Mouse (Mus musculus): Measurements from ENCODE around the gene Rgl1. TPM values are rescaled to one million over a fixed set of nuclear protein-coding genes. Genes with fewer than 3 reads are reported as not detected.
"Not testable (repeated sequence)": the region's sequence is repeated elsewhere in the genome, so short reads cannot be mapped to it uniquely, and the experiment has no call there.

Gene Rgl1
- polyA plus RNA-seq, 1 experiment from 2014 or later, result 9.8 TPM

DNA sequence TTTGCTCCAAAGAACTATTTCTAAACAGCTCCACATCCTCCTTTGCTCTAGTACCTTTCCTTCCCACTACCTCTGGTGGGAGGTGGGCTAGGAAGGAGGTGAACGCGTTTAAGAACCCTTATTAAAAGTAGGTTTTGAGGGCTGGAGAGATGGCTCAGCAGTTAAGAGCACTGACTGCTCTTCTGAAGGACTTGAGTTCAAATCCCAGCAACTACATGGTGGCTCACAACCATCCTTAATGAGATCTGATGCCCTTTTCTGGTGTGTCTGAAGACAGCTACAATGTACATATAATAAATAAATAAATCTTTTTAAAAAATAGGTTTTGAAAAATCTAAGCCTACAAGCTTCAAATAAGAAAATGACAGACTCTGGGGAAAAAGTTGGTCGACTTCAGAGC is 19.3 kb upstream of the Rgl1 start:
- not testable (repeated sequence) for DNase-seq (ENCODE audit: low spot score)

DNA sequence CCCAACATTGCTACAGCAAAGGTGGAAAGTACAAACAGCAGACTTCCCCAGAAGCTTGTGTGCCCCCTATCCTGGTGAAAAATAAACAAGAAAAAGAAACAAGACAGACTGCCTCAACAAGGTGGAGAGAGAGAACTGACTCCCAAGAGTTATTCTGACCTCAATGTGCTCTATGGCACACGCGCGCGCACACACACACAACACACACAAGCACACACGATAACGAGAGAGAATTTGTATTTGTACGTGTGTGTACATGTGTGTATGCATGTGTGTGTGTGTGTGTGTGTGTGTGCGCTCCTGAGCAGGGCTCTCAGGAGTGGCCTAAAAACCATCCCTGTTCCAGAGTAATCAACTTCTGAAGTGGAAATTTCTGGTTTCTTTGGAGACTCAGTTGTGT is 18.5 kb upstream of the Rgl1 start:
- no peak for DNase-seq (ENCODE audit: low spot score)

DNA sequence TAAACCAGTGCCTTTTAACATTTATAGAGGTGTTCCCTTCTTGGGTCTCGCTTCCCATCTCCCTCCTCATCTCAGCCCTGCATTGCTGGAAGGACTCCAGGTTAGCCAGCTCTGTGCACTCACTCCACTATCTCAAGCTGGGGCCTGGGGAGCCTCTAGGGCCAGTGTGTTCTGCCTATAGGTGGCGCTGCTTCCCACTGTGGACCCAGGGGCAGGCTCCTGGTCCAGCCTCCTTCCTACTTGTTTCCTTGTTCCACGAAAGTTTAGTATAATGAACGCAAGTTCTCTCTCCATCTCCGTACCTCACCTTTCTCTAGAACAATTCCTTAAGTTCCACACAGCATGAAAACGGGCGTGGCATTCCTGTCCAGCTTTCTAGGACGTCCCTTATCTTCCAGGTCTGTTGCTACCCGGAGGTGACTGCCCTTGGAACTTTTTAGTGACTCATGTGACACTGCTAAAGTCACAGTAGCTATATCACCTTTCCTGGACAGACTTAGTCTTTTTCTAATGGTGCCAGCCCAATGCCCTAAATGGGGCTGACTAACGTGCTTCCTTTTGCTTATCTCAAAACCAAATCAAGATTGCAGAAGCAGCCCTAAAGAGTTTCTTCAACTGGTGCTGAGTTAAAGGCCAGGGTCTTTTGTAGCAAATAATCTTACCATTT is 13.1 kb upstream of the Rgl1 start:
- DNase-seq (ENCODE audit: low spot score), result peak; percentile 46

DNA sequence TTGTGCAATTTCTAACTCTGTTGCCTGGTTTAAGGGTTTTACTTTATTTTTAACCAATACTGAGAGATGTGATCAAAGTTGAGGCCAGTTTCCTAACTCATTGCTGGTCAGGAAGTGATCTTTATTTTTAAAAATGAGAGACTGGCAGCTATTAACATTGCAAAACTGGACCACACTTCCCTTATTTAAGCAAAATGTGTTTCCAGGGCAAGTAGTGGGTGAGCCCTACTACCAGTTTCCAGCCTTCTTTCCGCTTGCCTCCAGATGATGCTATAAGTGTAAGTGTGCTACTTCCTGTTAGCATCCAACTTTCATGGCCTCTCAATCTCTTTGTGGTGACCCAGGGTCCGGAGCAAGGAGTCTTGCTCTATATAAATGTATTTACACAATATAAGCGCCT is 8.4 kb upstream of the Rgl1 start:
- DNase-seq (ENCODE audit: low spot score), result not testable (repeated sequence)

DNA sequence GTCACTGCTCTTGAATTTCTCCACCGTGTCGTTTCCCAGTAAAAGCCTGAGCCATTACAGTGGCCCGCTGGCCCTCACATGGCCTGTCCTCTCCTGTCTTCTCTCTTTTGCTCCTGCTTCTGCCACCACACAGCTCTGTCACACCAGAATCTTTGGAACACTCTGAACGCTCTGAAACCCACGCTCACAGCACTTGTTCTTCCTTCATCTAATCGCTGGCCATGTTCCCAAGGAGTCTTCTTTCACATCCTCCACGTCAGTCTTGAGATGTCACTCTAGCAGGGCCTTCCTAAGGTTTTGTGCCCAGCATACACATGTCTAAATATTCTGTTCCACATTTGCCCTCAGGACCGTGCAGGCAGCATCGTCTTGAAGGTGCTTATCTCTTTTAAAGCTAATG is 4.9 kb upstream of the Rgl1 start:
- no peak for DNase-seq (ENCODE audit: low spot score)

DNA sequence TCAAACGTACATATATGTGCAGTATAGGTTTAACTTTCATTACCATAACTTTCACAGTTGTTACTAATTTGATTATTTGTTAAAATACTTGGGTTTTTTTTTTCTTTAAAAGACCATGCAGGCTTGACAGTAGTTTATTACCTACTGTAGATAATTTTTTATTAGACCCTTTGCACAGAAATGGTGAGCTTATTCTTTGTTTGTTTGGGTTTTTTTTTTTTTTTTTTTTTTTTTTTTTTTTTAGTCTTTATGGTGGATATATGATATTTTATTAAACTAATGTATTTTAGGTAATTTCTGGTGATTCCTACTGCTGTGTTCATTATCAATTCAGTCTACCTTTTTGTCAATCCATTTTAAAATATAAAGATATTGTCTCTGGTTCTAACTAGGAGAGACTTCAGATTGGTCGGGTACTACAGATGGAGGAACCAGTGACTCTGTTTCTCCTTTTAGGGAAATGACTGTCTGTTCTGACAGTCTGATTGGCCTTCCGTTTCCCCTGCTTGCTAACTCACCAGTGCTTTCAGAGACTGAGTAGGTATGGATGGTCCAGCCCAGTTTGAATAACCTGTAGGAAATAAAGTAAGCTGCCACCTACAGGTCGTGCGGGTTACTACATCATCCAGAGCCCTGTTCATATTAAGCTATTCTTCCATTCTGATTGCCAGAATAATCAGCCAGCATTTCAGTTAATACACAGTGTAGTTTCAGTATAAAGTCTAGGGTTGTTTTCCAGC is 1.8 kb upstream of the Rgl1 start:
- peak; percentile 77 for DNase-seq (ENCODE audit: low spot score)

DNA sequence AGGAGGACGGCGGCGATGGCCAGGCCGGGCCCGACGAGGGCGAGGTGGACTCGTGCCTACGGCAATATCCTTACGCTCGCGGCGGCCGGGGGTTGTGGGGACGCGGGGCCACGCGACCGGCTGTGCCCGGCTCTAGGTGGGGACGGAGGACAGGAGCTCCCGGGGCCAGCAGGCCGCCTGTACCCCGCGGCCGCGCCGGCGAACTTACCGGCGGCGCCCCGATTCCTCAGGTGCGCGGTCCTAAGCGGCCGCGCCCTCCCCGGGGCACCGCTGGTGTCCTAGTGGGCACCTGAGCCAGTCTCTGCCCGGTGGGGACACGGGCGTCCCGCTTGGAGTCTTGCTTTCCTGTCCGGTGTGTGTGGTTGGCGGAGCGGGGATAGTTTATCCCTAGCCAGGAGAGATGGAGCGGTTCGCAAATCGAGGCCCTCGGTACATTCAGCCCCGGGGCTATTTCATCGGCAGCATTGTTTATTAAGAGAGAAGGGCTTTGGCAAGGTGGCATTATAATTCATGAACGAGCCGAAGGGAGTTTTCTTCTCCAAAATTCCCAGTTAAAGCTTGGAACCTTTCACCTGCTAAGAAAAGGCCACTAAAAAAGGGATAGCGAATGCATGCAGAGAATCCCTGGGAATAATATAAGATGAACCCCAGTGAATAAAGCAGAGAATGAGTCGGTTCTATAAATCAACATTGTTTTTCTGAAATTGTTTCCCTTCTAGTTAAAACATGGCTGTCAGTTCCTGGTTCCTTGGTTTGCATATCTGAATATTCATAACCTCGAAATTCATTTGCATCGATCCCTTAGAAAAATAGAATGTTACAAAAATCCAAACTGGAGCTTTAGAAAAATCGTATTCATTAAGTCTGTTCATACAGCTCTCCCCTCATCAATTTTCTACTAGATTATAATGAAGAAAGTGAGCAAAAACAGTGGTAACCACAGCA is 925 bp upstream of the Rgl1 start:
- DNase-seq (ENCODE audit: low spot score), result peak; percentile 43

DNA sequence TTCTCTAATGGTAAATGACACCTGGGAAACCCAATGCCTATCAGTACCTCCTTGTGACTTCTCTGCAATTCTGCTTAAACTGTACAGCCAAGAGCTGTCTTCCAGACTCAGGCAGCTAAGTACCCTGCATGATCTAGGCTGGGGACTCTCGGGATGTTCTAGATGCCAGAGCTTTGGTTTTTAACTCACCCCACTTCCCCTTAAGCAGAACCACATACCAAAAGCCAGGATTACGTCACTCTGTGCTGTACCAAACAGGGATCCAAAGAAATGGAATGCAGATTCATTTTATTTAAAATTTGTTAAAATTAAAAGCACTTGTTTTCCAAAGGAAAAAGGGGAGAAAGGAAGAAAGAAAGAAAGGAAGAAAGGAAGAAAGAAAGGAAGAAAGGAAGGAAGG is 4.4 kb downstream of the Rgl1 start:
- DNase-seq (ENCODE audit: low spot score), result no peak

DNA sequence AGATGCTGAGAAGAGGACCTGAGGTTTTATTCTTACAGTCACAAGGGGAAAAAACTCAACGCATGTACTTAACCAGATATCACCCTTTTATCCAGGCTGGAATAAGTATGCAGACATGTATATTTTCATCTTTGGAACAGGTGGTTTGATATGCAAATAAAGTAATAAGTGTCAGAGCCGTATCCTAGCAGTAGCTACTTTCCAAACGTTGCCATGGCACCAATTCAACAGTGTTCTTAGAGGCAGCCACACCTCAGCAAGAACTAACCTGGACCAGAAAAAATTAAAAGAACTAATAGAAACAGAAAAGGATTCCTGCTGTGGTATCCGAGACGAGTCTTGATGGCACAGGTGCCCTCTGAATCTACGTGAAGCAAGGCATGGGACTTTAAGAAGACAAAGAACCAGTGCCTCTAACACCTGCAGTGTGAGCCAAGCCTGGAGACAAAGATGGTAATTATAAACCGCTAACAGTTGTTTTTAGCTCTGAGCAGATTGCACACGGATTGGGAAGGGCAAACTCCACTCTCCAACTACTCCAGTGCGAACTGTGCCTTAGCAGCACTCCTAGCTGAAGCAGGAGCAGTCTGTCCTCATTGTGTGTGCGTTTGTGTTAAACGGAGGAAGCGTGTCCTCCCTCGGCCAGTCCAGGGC is 15.7 kb downstream of the Rgl1 start, which contains the start of gene Apobec4:
TSS of gene Apobec4 (plus strand) at position 240 of the 654 bp plus-strand sequence.
- DNase-seq (ENCODE audit: low spot score), result no peak

DNA sequence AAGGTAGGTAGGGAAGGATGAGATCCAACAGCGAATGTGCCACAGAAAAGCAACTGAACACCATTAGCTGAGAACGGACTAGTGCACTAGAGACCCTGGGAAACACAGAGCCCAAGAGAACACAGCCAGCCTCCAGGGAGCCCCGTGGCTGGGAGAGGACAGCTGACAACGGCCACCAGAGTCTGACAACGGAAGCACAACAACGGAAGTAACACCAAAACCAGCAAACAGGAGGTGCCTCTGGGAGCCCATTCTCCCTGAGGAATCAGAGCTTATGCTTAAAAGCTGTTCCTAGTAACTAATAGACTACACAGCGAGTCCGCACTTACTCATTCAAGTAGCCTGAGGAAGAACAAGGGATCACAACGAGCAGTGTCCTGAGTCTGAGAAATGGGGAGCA is 16.9 kb downstream of the Rgl1 start:
- DNase-seq (ENCODE audit: low spot score), result no peak

DNA sequence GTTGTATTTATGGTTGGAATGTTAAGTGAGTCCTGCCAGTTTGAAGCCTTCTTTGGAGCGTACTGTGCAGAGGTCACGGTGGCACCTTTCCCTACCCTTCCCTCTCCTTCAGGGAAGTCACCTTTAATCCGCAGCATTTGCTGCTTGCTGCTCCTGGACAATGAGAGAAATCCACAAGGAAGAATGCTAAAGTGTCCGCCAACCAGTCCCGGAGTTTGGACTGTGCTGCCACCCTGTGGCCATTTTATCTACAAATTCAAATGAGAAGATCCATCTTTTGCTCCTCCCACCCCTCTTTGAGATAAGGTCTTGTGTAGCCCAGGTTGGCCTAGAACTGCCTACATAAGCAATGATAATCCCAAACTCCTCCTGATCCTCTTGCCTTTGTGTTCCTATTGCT is 19.7 kb downstream of the Rgl1 start:
- DNase-seq (ENCODE audit: low spot score), result peak; percentile 60

DNA sequence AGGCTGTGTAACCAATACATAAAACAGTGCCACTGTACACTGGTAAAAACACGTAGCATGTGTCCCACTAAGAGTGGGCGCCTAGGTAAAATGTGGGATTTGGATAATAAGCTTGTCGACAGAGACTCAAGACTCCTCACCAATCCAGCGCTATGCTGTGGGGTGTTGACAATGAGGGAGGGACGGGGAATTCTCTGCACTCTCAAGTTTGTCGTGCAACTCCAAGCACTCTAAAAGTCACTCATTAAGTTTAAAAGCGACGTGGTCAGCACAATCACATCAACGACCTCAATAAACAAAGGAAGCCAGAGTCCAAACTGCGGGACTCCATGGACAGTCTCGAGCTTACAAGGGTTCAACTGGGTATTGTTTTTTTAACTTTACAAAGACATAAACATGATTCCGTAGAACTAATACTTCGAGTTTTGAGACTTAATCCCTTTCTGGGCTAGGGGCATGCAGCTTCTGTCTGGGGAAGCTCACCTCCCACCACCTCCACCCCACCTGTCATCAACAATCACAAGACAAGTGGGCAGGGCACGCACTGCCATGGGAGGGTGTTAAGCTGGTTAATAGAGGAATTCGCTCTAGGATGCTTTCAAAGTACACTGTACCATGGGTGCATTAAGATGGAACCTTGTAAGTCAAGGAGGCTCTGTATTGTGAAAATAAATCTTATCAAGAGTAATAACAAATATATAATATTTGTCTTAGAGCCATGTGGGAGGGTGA is 22.9 kb downstream of the Rgl1 start:
- no peak for DNase-seq (ENCODE audit: low spot score)

DNA sequence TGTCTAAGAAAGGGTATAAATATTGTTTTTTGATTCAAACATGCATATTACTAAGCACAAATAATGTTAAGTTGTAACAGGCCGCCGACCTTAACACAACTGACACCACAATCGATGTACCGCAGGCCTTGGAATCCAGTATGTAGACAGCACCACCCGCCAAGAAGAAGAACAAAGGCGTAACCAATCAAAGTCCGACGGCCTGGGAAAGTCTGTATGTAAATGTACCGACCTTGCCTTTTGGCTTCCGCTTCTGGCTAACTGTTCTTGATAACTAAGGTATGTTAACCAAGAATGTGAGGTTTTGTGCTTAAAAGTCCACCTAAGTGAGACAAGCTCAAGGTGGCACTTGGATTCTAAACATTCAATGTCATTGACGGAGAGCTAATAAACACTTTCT is 26.8 kb downstream of the Rgl1 start:
- DNase-seq (ENCODE audit: low spot score), result no peak

DNA sequence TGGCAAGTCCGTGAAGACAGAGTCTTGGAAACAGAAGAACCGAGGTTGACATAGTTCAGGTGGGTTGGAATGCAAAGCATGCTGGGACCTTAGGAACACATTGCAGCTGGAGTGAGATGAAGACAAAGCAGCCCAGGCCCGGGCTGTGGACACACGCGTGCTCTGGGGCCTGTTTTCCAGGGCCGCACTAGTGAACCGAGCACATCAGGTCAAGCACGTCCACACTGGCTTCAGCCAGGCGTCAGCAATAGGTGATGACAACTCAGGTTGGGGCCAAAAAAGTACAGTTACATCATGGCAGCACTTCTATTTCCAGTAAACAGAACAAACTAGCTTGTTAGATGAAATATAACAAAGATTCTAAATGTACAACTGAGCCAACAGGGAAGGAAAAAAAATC is 27.4 kb downstream of the Rgl1 start:
- no peak for DNase-seq (ENCODE audit: low spot score)

DNA sequence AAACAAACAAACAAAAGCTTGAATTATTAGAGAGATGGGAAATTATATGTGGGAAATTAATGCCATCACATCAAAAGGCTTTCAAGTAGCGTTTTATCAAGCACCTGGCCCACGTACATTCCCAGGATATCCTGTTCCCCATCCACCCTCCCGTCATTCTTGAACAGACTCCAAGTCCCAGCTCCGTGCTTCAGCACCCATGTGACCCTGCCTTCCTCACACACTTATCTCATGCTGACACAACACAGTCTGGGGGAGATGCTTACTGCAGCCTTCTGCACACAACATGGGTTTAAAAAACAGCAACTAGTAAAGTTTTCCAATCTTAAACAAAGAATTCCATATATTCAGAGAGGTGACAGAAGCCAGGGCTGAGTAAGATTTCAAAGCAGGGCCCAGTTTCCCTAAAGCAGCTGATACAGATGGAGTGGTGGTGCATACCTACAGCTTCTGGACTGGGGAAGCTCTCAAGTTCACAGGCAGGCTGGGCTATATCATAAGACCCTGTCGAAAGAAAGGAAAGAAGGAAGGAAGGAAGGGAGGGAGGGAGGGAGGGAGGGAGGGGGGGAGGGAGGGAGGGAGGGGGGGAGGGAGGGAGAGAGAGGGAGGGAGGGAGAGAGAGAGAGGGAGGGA is 38.4 kb downstream of the Rgl1 start:
- no peak for DNase-seq (ENCODE audit: low spot score)

DNA sequence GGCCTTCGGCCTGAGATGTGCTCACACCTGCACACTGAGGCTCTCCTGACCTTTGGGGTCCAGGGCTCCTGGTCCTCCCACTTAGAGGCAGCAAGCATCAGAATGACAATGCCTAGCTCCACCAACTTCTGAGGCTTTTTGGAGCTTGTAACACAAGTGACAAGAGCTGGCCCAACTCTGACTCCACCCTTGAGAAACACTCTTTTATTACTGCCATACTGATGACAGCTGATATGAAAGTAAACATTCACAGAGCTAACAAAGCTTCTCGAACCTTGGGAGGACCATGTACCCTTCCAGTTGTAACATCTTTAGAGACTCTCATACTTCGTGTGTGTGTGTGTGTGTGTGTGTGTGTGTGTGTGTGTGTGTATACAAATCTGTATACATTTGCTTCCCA is 40.1 kb downstream of the Rgl1 start:
- DNase-seq (ENCODE audit: low spot score), result no peak

DNA sequence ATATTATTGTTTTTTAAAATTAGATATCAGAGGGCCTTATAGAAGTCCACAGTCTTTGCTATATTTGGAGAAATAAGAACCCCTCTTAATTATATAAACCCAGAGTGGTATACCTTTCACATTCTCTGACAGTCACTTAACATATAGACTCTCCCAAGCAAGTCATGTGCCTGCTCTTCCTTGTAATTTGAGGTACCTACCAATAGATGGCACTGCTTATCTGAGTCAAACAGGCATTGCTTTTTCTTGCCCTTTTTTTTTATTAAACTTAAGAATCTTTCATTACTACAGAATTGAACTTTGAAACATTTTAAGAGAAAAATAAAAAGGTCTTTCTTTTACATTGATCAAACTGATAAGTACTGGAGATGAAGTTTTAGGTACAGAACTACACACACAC is 41.9 kb downstream of the Rgl1 start:
- DNase-seq (ENCODE audit: low spot score), result peak; percentile 13

DNA sequence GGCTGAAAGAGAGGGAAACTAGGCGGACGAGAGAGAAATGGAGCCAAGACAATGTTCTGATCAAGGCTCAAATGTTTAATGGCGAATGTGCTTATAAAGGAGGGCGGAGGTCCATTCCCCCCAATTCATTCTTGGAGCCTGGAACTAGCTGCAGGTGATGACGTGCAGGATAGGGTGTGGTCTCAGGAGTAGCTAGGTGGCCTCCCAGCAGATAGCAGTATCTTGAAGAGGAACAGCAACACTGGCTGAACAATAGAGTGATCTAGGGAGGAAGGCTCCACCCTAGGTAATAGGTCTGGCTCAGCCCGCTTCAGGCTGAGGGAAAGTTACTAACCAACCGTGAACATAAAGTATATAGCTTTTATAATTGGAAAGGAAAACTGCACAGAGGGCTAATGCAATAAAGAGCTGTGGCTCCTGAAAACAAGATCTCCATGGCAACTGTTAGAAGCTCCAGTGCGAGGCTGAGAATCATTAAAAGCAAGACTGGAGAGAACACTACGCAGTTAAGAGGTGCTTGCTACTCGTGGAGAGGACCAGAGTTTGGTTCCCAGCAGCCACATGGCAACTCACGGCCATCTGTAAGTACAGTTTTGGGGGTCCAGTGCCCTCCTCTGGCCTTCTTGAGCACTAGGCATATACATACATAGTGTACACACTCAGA is 44.5 kb downstream of the Rgl1 start:
- DNase-seq (ENCODE audit: low spot score), result no peak

DNA sequence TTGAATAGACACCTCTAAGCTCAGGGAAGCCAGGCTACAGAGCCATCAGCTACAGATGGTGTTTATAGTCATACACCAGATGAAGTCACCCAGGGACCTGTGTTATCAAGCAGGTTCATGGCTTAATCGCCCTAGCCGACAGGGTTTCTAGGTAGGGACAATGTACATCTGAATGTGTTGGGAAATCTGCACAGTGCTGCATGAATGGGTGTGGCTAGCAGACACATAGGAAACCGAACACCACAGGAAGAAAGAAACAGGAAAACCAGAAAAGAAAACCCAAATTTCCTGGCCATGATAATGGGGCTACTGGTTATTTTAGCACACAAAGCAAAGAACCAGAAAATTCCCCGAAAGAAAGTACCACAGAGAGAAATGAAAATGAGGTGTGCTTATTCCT is 45.2 kb downstream of the Rgl1 start:
- no peak for DNase-seq (ENCODE audit: low spot score)

DNA sequence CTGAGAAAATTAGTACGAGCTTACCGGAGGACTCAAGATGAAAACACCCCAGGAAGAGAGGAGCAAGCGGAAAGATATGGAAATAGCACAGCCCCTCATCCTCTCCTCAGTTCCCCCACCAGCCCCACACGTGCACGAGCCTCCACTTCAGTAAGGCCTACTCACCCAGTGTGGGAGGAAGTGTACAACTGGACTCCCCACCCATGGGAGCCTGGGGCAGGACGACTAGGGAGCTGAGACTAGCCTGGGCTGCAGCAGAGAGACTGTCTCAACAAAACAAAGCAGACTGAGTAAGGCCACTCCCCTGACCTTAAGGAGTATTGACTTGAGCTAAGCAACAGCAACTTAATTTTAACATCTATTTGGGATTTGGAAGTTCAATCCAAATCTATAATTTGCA is 48.0 kb downstream of the Rgl1 start:
- no peak for DNase-seq (ENCODE audit: low spot score)

Data from thymus, postnatal 0 days (tissue).